ENCODE assay signal across 11 mouse cellular contexts in genomic region chr5:145041628-145042027, GRCm38 (mm10). TPM values are rescaled to one million over a fixed set of nuclear protein-coding genes. Genes with fewer than 3 reads are reported as not detected.
A peak's percentile ranks its signal among the peaks of the same experiment; 100 is the strongest.
DNase-seq lines count a peak whose midpoint lies in the region; ATAC-seq and TF ChIP-seq lines count a peak whose summit lies in the region.
"Had no signal": no experiment of that assay in that cellular context is flagged by ENCODE, and none has a peak within 500 bp of the region (broad histone marks: within the 10 kb centered on the region; RNA-seq: fewer than 3 reads in every experiment).

No protein-coding gene starts in this region.

- H3K27me3 ChIP-seq in intestine, postnatal 0 days (replicated peaks; ENCODE audit: control insufficient read depth, insufficient read depth, low read length): no peaks in the 10 kb centered on the region
- no peaks in the 10 kb centered on the region for H3K27me3 ChIP-seq in intestine, embryonic 15.5 days (replicated peaks)
- H3K27me3 ChIP-seq: embryonic facial prominence, embryonic 12.5 days; neural tube, embryonic 13.5 days had no signal

- H3K36me3 ChIP-seq in intestine, postnatal 0 days (ENCODE audit: control insufficient read depth, insufficient read depth): no peaks in the 10 kb centered on the region
- H3K36me3 ChIP-seq in intestine, embryonic 15.5 days: no peaks in the 10 kb centered on the region
- H3K36me3 ChIP-seq: embryonic facial prominence, embryonic 12.5 days; neural tube, embryonic 13.5 days had no signal

- no peak overlapping the region for H3K9ac ChIP-seq in intestine, postnatal 0 days (ENCODE audit: low read depth, low read length)
- no peak overlapping the region for H3K9ac ChIP-seq in intestine, embryonic 15.5 days
- H3K9ac ChIP-seq: embryonic facial prominence, embryonic 12.5 days; neural tube, embryonic 13.5 days had no signal

- peak; percentile 15 for DNase-seq in thymus, postnatal 14 days
- DNase-seq in thymus, postnatal 0 days (ENCODE audit: low spot score): no peak
- peak; percentile 14 for DNase-seq in embryo, embryonic 11 days
- DNase-seq in thymus, postnatal 36 days: peak; percentile 6 to 13
- DNase-seq in layer of hippocampus, adult 11-12 months (ENCODE audit: low spot score): no peak
- no peak for DNase-seq in urinary bladder, postnatal 10 days (ENCODE audit: low spot score)

- TF ChIP-seq CTCF in intestine, postnatal 0 days (IDR thresholded peaks at IDR 0.05; ENCODE audit: low read depth): peak; percentile 59

- WGBS in intestine, postnatal 0 days: 42% methylated on average over 4 of the region's 4 CpGs
- WGBS in intestine, embryonic 15.5 days: 49% methylated on average over 4 of the region's 4 CpGs

- ATAC-seq in intestine, postnatal 0 days: no peak
- no peak for ATAC-seq in intestine, embryonic 15.5 days

- H3K4me2 ChIP-seq in intestine, postnatal 0 days (replicated peaks; ENCODE audit: low read depth): no peak overlapping the region
- H3K4me2 ChIP-seq in intestine, embryonic 15.5 days (replicated peaks): no peak overlapping the region
- H3K4me2 ChIP-seq: embryonic facial prominence, embryonic 12.5 days; neural tube, embryonic 13.5 days had no signal

- H3K4me3 ChIP-seq in intestine, postnatal 0 days (ENCODE audit: low read depth, low read length): no peak overlapping the region
- no peak overlapping the region for H3K4me3 ChIP-seq in intestine, embryonic 15.5 days (replicated peaks)
- H3K4me3 ChIP-seq: embryonic facial prominence, embryonic 12.5 days; neural tube, embryonic 13.5 days had no signal

- no peaks in the 10 kb centered on the region for H3K4me1 ChIP-seq in intestine, postnatal 0 days (replicated peaks; ENCODE audit: control insufficient read depth, insufficient read depth, low read length)
- H3K4me1 ChIP-seq in intestine, embryonic 15.5 days (replicated peaks): no peaks in the 10 kb centered on the region
- H3K4me1 ChIP-seq: embryonic facial prominence, embryonic 12.5 days; neural tube, embryonic 13.5 days had no signal

- H3K9me3 ChIP-seq in intestine, postnatal 0 days (ENCODE audit: control insufficient read depth): no peaks in the 10 kb centered on the region
- no peaks in the 10 kb centered on the region for H3K9me3 ChIP-seq in intestine, embryonic 15.5 days
- H3K9me3 ChIP-seq: embryonic facial prominence, embryonic 12.5 days; neural tube, embryonic 13.5 days had no signal

- H3K27ac ChIP-seq in intestine, postnatal 0 days (ENCODE audit: low read depth, low read length): no peak overlapping the region
- no peak overlapping the region for H3K27ac ChIP-seq in intestine, embryonic 15.5 days
- H3K27ac ChIP-seq: embryonic facial prominence, embryonic 12.5 days; neural tube, embryonic 13.5 days had no signal

RNA-seq across cellular contexts. Expression of gene 1700018F24Rik, which starts 1.2 kb away (rescaled TPM):
- not detected in 2 replicates for polyA plus RNA-seq in intestine, postnatal 0 days (2015; fragmentation: Nextera tagmentation; extraction: Ambion mirVana)
- not detected in 2 replicates for polyA plus RNA-seq in intestine, embryonic 15.5 days (2015; fragmentation: Nextera tagmentation; extraction: Ambion mirVana)
- polyA plus RNA-seq in thymus, postnatal 0 days (2015; fragmentation: Nextera tagmentation; extraction: Ambion mirVana): 0.22 TPM in 1 of 2 replicates, not detected in the other
- polyA plus RNA-seq: embryonic facial prominence, embryonic 12.5 days; large intestine, adult 2 months; neural tube, embryonic 13.5 days had no signal

RNA-seq across cellular contexts. Expression of gene Gm4871, which starts 9.1 kb away (rescaled TPM):
- not detected in 2 replicates for polyA plus RNA-seq in intestine, postnatal 0 days (2015; fragmentation: Nextera tagmentation; extraction: Ambion mirVana)
- polyA plus RNA-seq in intestine, embryonic 15.5 days (2015; fragmentation: Nextera tagmentation; extraction: Ambion mirVana): not detected in 2 replicates
- polyA plus RNA-seq in thymus, postnatal 0 days (2015; fragmentation: Nextera tagmentation; extraction: Ambion mirVana): not detected in 2 replicates
- polyA plus RNA-seq: embryonic facial prominence, embryonic 12.5 days; large intestine, adult 2 months; neural tube, embryonic 13.5 days had no signal

RNA-seq across cellular contexts. Expression of gene Arpc1a, which starts 42.0 kb away (rescaled TPM):
- 122 and 130 TPM in 2 replicates for polyA plus RNA-seq in intestine, postnatal 0 days (2015; fragmentation: Nextera tagmentation; extraction: Ambion mirVana)
- polyA plus RNA-seq in intestine, embryonic 15.5 days (2015; fragmentation: Nextera tagmentation; extraction: Ambion mirVana): 130 and 134 TPM in 2 replicates
- polyA plus RNA-seq in thymus, postnatal 0 days (2015; fragmentation: Nextera tagmentation; extraction: Ambion mirVana): 148 and 153 TPM in 2 replicates

RNA-seq across cellular contexts. Expression of gene Kpna7, which starts 42.2 kb away (rescaled TPM):
- 0.08 and 0.13 TPM in 2 replicates for polyA plus RNA-seq in intestine, postnatal 0 days (2015; fragmentation: Nextera tagmentation; extraction: Ambion mirVana)
- 0.21 and 0.38 TPM in 2 replicates for polyA plus RNA-seq in intestine, embryonic 15.5 days (2015; fragmentation: Nextera tagmentation; extraction: Ambion mirVana)
- polyA plus RNA-seq in thymus, postnatal 0 days (2015; fragmentation: Nextera tagmentation; extraction: Ambion mirVana): 0.05 and 0.20 TPM in 2 replicates
- polyA plus RNA-seq: embryonic facial prominence, embryonic 12.5 days; large intestine, adult 2 months; neural tube, embryonic 13.5 days had no signal

Comparison
In these comparisons a context has a peak if more than half of its experiments do, and no peak if none do; other contexts are left out.
1. DNase-seq: peak in thymus, postnatal 14 days (single experiment), embryo, embryonic 11 days (single experiment) and thymus, postnatal 36 days (2 of 2); none in thymus, postnatal 0 days (single experiment), layer of hippocampus, adult 11-12 months (single experiment) and urinary bladder, postnatal 10 days (single experiment).